Mouse (Mus musculus) forelimb bud, embryonic 11.5 days (tissue): ENCODE results near the gene Aaas.

Source experiments
- DNase-seq: peaks from one replicate; pipeline ENCODE4 v3.0.0-alpha.2; 2012; ENCODE audit warnings: low read depth, low spot score

The Aaas gene

GRCm38 (mm10) chr15:102350138-102350941, at the start of gene Aaas:
Aaas (minus strand) TSS chr15:102350771.
- peak; percentile 96 for DNase-seq

DNA sequence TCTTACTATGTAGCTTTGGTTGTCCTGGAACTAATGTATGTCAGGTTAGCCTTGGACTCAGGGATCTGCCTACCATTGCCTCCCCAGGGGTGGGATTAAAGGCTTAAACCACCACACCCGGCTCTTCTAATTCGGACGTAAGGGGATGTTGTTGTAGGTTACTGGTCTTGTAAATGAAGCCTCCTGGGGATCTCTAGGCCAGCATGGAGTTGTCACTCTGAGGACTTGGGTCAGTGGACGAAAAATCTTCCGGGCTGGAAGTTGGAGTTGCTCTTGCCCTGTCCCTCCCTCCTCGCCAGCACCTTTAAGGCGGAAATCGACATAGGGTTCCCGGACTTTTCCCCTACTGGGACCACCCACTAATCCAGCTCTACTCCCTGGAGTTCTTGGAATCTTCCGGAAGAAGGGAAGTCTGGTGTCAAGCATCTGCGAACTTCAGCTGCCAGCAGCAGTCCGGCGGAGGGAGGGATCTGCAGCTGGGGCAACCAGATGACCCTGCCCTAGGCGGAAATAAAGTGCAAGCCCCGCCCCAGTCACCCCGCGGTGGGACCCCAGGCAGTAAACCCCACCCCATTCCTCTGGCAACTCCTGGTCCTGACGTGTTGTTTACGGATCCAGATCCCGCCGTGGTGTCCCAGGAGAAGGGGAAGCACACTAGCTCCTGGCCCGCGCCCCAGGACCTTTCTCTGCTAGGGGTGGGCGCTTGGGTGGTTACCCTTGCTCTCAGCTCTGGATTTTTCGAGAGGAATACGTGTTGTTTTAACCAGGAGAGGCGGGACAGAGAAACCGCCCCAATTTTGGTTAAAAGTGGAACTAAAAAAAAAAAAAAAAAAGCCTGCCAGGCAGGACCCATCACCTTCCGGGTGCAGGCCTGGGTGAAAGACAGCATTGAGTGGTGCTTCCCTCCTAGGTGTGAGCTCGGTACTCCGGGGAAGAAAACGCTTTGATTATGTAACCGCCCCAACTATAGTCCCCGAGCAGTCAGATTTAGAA, 49.0 kb upstream of the Aaas start:
- peak; percentile 78 for DNase-seq

DNA sequence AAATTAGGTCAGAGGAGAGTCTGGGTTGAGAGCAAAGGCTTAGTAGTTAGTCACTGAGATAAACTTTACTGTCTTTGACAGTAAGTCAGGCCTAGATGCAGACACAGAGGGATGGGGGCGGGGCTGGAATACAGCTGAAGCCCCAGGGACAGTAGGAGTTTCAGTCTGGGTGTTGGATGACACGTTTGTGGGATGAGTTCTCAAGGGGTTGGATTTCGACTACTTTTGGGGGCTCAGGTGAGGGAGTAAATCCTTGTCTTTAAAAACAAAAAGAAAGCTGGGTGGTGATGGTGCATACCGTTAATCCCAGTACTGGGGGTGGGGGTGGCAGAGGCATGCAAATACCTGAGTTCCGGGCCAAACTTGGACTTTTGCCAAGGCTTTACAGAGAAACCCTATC, 48.1 kb upstream of the Aaas start:
- DNase-seq = no peak

DNA sequence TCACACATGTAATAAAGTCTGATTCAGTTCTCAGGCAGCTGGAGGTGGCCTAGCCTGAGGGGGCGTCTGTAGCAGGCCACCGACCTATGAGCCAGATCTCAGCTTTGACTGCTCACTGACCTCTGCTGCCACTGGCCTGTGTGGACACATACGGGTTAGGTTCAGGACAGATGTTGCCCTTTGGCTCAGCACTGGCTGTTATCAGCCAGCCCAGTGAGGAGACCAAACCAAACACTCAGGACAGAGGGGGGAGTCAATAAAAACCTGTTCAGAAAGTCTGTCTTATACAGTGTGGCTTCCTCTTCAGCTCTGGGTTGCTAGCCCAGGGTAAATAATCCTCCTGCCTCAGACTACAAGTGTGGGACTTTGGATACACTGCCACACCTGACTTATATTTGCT, 44.5 kb upstream of the Aaas start:
- no peak for DNase-seq

DNA sequence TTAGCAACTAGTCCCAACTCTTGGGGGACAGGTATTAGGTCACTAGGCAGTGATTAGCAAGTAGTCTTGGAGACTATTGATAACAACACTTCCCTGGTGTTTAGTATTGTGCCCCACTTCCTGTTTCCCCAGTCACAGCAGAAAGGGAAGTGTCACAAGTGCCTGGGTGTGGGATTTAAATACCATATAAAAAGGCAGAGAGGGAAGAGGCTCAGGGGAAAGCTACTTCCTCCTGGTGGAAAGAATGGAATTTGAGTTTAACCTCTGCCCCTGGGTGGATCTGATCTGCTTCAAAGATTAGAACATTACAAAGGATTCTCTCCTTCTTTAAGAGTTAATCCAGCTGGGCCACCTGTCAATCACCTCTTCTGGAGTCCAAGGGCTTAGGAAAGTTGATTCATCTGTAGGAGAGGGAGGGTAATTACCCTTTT, 43.0 kb upstream of the Aaas start:
- no peak for DNase-seq

DNA sequence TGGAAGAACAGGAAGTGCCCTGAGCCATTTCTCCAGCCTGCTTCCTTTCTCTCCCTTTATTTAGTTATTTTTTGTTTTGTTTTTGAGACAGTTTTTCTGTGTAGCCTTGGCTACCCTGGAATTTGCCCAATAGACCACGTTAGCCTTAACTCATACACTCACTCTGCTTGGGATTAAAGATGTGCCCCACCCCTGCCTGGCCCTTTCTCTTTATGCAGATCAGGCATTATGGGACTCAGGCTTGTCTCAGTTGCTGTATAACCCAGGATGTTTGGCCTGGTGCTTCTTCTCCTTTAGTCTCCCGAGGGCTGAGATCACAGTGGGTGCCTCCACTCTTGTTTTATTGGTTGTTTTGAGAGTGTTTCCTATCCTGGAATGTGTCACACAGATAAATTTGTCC, 41.9 kb upstream of the Aaas start:
- no peak for DNase-seq

- DNase-seq = no peak
Measured at GRCm38 (mm10) chr15:102388942-102389341, 38.4 kb upstream of the Aaas start.

GRCm38 (mm10) chr15:102386640-102387039, 36.1 kb upstream of the Aaas start:
- DNase-seq = no peak

GRCm38 (mm10) chr15:102383671-102384070, 33.1 kb upstream of the Aaas start:
- no peak for DNase-seq

DNA sequence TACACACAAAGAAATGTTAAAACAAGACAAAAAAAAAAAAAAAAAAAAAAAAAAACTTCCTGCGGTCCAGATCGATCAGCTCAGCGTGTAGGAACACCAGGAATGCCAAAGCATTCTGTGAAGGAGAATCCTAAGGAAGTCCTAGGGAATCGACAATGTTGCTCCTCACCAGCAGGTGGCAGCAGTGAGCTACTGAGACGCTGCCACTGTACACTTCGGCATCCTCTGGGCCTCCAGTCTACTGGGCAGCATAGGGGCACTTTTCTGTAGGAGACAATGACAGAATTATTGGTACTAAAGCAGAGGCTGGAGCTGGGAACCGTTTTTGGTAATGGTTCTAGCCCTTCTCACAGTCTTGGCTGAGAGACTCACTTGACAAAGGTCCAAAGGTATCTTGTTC, 31.0 kb upstream of the Aaas start:
- peak; percentile 87 for DNase-seq

DNA sequence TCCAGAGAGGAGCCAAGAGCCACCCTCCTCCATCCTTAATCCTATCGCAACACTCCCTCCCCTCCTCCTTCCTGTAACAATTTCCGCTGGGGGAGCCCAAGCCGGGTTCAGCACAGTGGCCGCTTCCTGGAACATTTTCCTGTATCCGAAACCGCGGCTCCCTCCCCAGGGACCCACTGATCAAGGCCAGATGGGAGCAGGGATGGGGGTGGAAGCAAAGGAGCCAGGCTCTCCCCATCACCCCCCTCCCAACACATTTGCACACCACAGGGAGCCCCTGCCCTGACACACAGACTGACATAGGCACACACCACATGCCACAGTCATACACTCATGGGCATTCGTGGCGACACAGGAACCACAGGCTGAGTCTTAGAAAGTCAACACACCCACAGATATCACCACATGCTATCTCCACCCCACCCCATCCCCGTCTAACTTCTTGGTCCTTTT, 27.3 kb upstream of the Aaas start:
- DNase-seq = peak; percentile 60

- DNase-seq = peak; percentile 87
Measured at GRCm38 (mm10) chr15:102377163-102377543, 26.6 kb upstream of the Aaas start.

GRCm38 (mm10) chr15:102376453-102377162, 26.0 kb upstream of the Aaas start:
- no peak for DNase-seq

GRCm38 (mm10) chr15:102370727-102371126, 20.2 kb upstream of the Aaas start:
- DNase-seq = no peak

DNA sequence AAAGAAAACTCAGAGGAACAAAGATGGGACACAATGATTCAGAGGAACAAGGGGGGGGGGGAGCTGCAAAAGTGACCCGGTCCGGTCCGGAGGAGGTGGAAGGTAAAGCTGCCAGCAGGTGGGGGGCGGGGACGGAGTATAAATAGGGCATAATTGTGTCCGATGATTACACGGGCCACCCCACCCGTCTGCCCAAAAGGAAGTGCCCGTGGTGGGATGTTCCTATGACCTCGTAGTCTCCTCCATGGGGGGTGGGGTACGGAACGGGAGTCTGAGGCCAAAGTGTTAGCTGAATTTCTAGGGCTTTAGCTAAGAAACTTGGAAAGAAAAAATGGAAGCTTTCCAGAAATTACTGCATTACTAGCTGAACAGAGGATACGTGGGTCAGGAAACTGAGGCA, 19.4 kb upstream of the Aaas start:
- DNase-seq = no peak

DNA sequence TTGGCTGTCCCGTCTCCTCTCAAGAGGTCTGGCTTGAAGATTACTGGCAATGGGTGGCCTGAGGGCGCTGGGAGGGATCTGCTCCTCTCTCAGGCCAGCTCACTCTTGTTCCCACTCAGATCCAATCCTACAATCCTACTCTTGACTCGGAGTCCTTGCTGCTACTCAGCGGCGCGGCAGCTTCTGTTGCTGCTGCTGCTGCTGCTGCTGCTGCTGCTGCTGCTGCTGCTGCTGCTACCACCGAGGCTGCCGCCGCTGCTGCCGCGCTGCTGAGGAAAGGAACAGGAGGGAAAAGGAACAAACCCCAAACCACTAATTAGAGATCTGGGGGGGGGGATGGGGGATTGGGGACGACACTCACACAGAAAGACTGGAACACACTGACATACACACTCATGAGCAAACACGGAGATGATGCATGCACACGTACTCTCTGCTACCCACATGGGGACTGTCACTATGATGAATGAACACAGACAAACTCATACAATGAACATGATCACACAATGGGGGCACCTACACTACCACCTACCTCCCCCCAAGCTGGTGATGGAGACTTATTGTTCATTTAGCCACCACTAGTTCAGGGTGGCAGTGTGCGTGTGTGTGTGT, 16.3 kb upstream of the Aaas start, which contains the start of gene Sp7:
Gene Sp7 (minus strand): TSS at position 450 of the 612 bp plus-strand sequence.
- no peak for DNase-seq

DNA sequence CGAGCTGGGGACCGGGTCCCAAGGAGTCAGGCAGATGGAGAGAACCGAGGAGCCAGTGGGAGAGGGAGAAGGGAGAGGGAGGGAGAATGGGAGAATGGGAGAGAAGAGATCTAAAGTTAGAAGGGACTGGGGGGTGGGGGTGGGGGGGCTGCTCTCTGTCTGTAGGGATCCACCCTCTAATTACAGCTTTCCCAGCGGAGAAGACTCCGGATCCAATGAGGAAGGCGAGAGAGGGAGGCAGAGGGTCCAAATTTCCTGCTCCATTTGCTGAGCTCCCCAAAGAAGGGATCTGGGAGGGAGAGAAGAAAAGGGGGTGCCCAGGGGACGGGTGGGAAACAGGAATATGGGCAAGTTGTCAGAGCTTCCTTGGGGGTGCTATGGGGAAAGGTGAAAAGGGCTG, 15.7 kb upstream of the Aaas start:
- no peak for DNase-seq

- DNase-seq = no peak
Measured at GRCm38 (mm10) chr15:102364678-102365077, 14.1 kb upstream of the Aaas start.

DNA sequence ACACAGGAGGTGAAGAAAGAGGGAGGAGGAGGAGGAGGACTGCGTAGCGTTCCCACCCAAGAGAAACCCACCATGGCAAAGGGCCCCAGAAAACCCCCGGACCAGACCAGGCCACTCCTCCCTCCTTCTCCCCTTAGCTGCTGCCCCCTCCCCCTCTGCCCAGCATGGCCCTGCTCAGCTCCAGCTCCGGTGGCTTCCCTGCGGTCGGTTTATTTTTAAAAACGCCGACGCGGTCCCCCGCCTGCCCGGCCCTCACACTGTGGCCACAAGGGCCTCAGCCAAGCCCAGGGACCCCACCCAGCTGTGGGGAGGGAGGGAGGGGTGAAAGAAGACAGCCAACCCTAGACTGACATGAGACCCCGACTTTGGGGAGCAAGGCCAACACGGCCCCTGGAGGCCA, 12.1 kb upstream of the Aaas start:
- no peak for DNase-seq

DNA sequence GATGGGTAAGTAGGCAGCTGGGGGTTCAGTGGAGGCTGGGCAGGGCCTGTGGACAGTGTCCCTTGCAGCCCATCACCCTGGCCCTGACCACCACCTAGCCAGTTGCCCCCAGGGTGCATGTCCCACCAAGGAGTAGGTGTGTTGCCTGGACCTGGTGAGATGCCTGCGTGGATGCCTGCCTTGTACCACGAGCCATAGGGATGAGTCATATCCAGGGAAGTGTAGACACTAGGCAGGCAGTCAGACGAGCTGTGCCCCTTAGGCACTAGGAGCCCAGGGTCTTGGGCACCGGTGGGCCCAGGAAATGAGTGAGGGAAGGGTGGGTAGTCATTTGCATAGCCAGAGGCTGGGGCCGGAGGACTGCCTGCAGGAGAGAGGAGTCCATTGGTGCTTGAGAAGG, 8.3 kb upstream of the Aaas start:
- DNase-seq = no peak

DNA sequence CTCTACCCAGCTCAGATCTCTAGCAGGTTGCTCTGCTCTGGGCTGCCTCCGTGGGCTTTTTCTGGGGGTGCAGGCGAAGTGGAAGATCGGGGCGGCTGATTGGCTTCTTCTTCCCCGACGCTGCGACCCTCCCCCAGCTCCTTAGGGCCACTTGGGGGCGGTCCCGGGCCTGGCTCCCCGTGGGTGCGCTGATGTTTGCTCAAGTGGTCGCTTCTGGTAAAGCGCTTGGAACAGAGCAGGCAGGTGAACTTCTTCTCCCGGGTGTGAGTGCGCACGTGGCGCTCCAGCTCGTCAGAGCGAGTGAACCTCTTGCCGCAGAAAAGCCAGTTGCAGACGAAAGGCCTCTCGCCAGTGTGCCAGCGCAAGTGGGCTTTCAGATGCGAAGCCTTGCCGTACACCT, 7.6 kb upstream of the Aaas start:
- peak; percentile 58 for DNase-seq
